8 mouse cellular contexts compared by ENCODE assay signal in genomic region chrX:7428621-7429523, GRCm38 (mm10). TPM values are rescaled to one million over a fixed set of nuclear protein-coding genes. Genes with fewer than 3 reads are reported as not detected.
A peak's percentile ranks its signal among the peaks of the same experiment; 100 is the strongest.
DNase-seq lines count a peak whose midpoint lies in the region; ATAC-seq and TF ChIP-seq lines count a peak whose summit lies in the region.
"Had no signal": no experiment of that assay in that cellular context is flagged by ENCODE, and none has a peak within 500 bp of the region (broad histone marks: within the 10 kb centered on the region; RNA-seq: fewer than 3 reads in every experiment).

No protein-coding gene starts in this region.

- ATAC-seq in Patski = peak; percentile 85
- ATAC-seq in forebrain, embryonic 16.5 days = peak; percentile 94
- peak; percentile 92 for ATAC-seq in hindbrain, embryonic 16.5 days

- H3K36me3 ChIP-seq in E14TG2a.4 (ENCODE audit: insufficient read depth, low read length) = no peaks in the 10 kb centered on the region
- H3K36me3 ChIP-seq in forebrain, embryonic 16.5 days (ENCODE audit: control insufficient read depth, insufficient read depth) = no peaks in the 10 kb centered on the region
- H3K36me3 ChIP-seq in hindbrain, embryonic 16.5 days (ENCODE audit: control insufficient read depth, insufficient read depth, low read length) = no peaks in the 10 kb centered on the region
- H3K36me3 ChIP-seq: liver, embryonic 13.5 days had no signal

- H3K9me3 ChIP-seq in E14TG2a.4 (ENCODE audit: low read length) = no peaks in the 10 kb centered on the region
- H3K9me3 ChIP-seq in forebrain, embryonic 16.5 days (ENCODE audit: control insufficient read depth, low read length) = no peaks in the 10 kb centered on the region
- no peaks in the 10 kb centered on the region for H3K9me3 ChIP-seq in hindbrain, embryonic 16.5 days (ENCODE audit: control insufficient read depth, low read length)
- H3K9me3 ChIP-seq: liver, embryonic 13.5 days had no signal

- no peak for TF ChIP-seq CTCF in E14TG2a.4 (conservative IDR thresholded peaks at IDR 0.05; ENCODE audit: low read length)
- no peak for TF ChIP-seq CTCF in Patski (IDR thresholded peaks at IDR 0.05)
- TF ChIP-seq CTCF in lung, adult 2 months (IDR thresholded peaks at IDR 0.05; ENCODE audit: insufficient read depth, low read length) = no peak

- H3K9ac ChIP-seq in forebrain, embryonic 16.5 days (replicated peaks; ENCODE audit: low read depth, low read length) = no peak overlapping the region
- no peak overlapping the region for H3K9ac ChIP-seq in hindbrain, embryonic 16.5 days (ENCODE audit: low read depth, low read length)
- H3K9ac ChIP-seq: liver, embryonic 13.5 days had no signal

- DNase-seq in Patski (ENCODE audit: low read depth, low spot score) = peak; percentile 37
- DNase-seq in lung, adult 2 months = peak; percentile 42
- DNase-seq in right cerebral cortex, postnatal 4 days = peak; percentile 14
- DNase-seq in urinary bladder, adult 18-20 months (ENCODE audit: low spot score in 2 of 2) = no peak
- DNase-seq: liver, embryonic 13.5 days had no signal

- H3K4me1 ChIP-seq in E14TG2a.4 (replicated peaks; ENCODE audit: low read depth, low read length) = peaks cover 52% of the 10 kb centered on the region
- H3K4me1 ChIP-seq in forebrain, embryonic 16.5 days (replicated peaks; ENCODE audit: control insufficient read depth, insufficient read depth, low read length) = peaks cover 10% of the 10 kb centered on the region
- H3K4me1 ChIP-seq in hindbrain, embryonic 16.5 days (ENCODE audit: control insufficient read depth, insufficient read depth, low read depth, low read length) = no peaks in the 10 kb centered on the region
- peaks cover 8% of the 10 kb centered on the region for H3K4me1 ChIP-seq in lung, adult 2 months (ENCODE audit: control insufficient read depth, insufficient read depth, low read length)
- H3K4me1 ChIP-seq: liver, embryonic 13.5 days had no signal

- H3K27ac ChIP-seq in forebrain, embryonic 16.5 days (ENCODE audit: low read length) = peak overlapping the region; percentile 41; the same call in 1 of the 2 replicates
- no peak overlapping the region for H3K27ac ChIP-seq in hindbrain, embryonic 16.5 days (ENCODE audit: low read depth, low read length)
- H3K27ac ChIP-seq: liver, embryonic 13.5 days had no signal

- peak overlapping the region; percentile 35; the same call in 1 of the 2 replicates for H3K4me3 ChIP-seq in E14TG2a.4 (replicated peaks; ENCODE audit: low read length)
- H3K4me3 ChIP-seq in forebrain, embryonic 16.5 days (replicated peaks; ENCODE audit: low read length) = no peak overlapping the region
- H3K4me3 ChIP-seq in hindbrain, embryonic 16.5 days (ENCODE audit: low read length) = no peak overlapping the region
- H3K4me3 ChIP-seq in lung, adult 2 months (replicated peaks; ENCODE audit: extremely low read depth, low read depth, low read length) = no peak overlapping the region
- H3K4me3 ChIP-seq: liver, embryonic 13.5 days had no signal

- CTCF ChIA-PET in Patski (lab: Charles Lee) = no interaction called here

- peak overlapping the region; percentile 38 for H3K4me2 ChIP-seq in forebrain, embryonic 16.5 days (ENCODE audit: low read length)
- 0 out of 2 replicates have a peak overlapping the region, but pooled peaks have one; percentile 15 for H3K4me2 ChIP-seq in hindbrain, embryonic 16.5 days (ENCODE audit: low read length)
- H3K4me2 ChIP-seq: liver, embryonic 13.5 days had no signal

- in situ Hi-C loops in Patski (cut with MboI; ENCODE audit: low pct_unique_long_range_greater_than_20kb) = no loop called here

- no peak for TF ChIP-seq POLR2A in lung, adult 2 months (IDR thresholded peaks at IDR 0.05; ENCODE audit: borderline replicate concordance, extremely low read depth, low read depth, low read length)

- no peaks in the 10 kb centered on the region for H3K27me3 ChIP-seq in E14TG2a.4 (ENCODE audit: insufficient read depth, low read length)
- no peaks in the 10 kb centered on the region for H3K27me3 ChIP-seq in Patski
- H3K27me3 ChIP-seq in forebrain, embryonic 16.5 days (replicated peaks; ENCODE audit: control insufficient read depth, insufficient read depth, low read length) = no peaks in the 10 kb centered on the region
- H3K27me3 ChIP-seq in hindbrain, embryonic 16.5 days (replicated peaks; ENCODE audit: control insufficient read depth, insufficient read depth, low read length) = no peaks in the 10 kb centered on the region; the same call in 1 of the 2 replicates
- H3K27me3 ChIP-seq: liver, embryonic 13.5 days had no signal

- POLR2A ChIA-PET in Patski (lab: Charles Lee) = no interaction called here

- 19% methylated on average over 20 of the region's 20 CpGs for WGBS in forebrain, embryonic 16.5 days
- 32% methylated on average over 20 of the region's 20 CpGs for WGBS in hindbrain, embryonic 16.5 days
- 49% methylated on average over 20 of the region's 20 CpGs for WGBS in lung, adult 2 months

RNA-seq across cellular contexts. Expression of gene Usp27x, which starts 53.2 kb away (rescaled TPM):
- 6.1 TPM for polyA plus RNA-seq in Patski (2021)
- polyA plus RNA-seq in forebrain, embryonic 16.5 days (2015; fragmentation: Nextera tagmentation; extraction: Ambion mirVana) = 1.3 and 2.0 TPM in 2 replicates
- 1.6 and 1.9 TPM in 2 replicates for polyA plus RNA-seq in hindbrain, embryonic 16.5 days (2015; fragmentation: Nextera tagmentation; extraction: Ambion mirVana)
- 1.2 and 1.4 TPM in 2 replicates for polyA plus RNA-seq in lung, adult 2 months (2012; rRNA removed)

Comparison
In these comparisons a context has a peak if more than half of its experiments do, and no peak if none do; other contexts are left out.
1. DNase-seq: peak in Patski (single experiment), lung, adult 2 months (single experiment) and right cerebral cortex, postnatal 4 days (single experiment); none in urinary bladder, adult 18-20 months (0 of 2).
2. Peak in every context shown above with its lines, with median percentiles within 50 percentile points of each other: ATAC-seq.